In genomic region chr3:95668589-95669308, GRCm38 (mm10) we compare ENCODE assay signal across 8 mouse cellular contexts. TPM values are rescaled to one million over a fixed set of nuclear protein-coding genes. Genes with fewer than 3 reads are reported as not detected.
A peak's percentile ranks its signal among the peaks of the same experiment; 100 is the strongest.
DNase-seq lines count a peak whose midpoint lies in the region; ATAC-seq and TF ChIP-seq lines count a peak whose summit lies in the region.

No protein-coding gene starts in this region.

- no peak overlapping the region for H3K4me2 ChIP-seq in hindbrain, embryonic 12.5 days (replicated peaks)

- no peaks in the 10 kb centered on the region for H3K9me3 ChIP-seq in hindbrain, embryonic 12.5 days (replicated peaks)
- no peaks in the 10 kb centered on the region for H3K9me3 ChIP-seq in megakaryocyte, embryonic 14.5 days

- no peak overlapping the region for H3K9ac ChIP-seq in hindbrain, embryonic 12.5 days

- no peaks in the 10 kb centered on the region for H3K27me3 ChIP-seq in hindbrain, embryonic 12.5 days
- H3K27me3 ChIP-seq in megakaryocyte, embryonic 14.5 days (replicated peaks): no peaks in the 10 kb centered on the region

- ATAC-seq in activated CD4-positive, CD25-positive, alpha-beta regulatory T cell, adult 4 months: peak; percentile 19
- ATAC-seq in hindbrain, embryonic 12.5 days (ENCODE audit: low FRiP score): no peak
- no peak for ATAC-seq in megakaryocyte-erythroid progenitor cell, adult 5-6 weeks (replicated peaks; ENCODE audit: low FRiP score, low TSS enrichment, poor library complexity, severe bottlenecking)

- WGBS in hindbrain, embryonic 12.5 days: 86% methylated on average over 7 of the region's 7 CpGs

- H3K4me3 ChIP-seq in layer of hippocampus, adult 2 months: no peak overlapping the region
- no peak overlapping the region for H3K4me3 ChIP-seq in hindbrain, embryonic 12.5 days
- H3K4me3 ChIP-seq in megakaryocyte, embryonic 14.5 days (replicated peaks): peak overlapping the region; percentile 81

- peaks cover 47% of the 10 kb centered on the region for H3K36me3 ChIP-seq in hindbrain, embryonic 12.5 days
- H3K36me3 ChIP-seq in megakaryocyte, embryonic 14.5 days (replicated peaks; ENCODE audit: low read length): peaks cover 77% of the 10 kb centered on the region

- peaks cover 42% of the 10 kb centered on the region for H3K4me1 ChIP-seq in hindbrain, embryonic 12.5 days
- H3K4me1 ChIP-seq in megakaryocyte, embryonic 14.5 days: peaks cover 96% of the 10 kb centered on the region

- peak overlapping the region; percentile 74 for H3K27ac ChIP-seq in layer of hippocampus, adult 2 months
- peak overlapping the region; percentile 78; the same call in 1 of the 2 replicates for H3K27ac ChIP-seq in hindbrain, embryonic 12.5 days

- DNase-seq in layer of hippocampus, adult 2 months (ENCODE audit: low spot score in 2 of 2): no peak
- DNase-seq in layer of hippocampus, postnatal 25 days (ENCODE audit: extremely low spot score in 1 of 2, low spot score in 1 of 2): no peak
- no peak for DNase-seq in right cerebral cortex, postnatal 14 days
- no peak for DNase-seq in gastrocnemius, adult 18-20 months (ENCODE audit: low spot score)

- no peak for TF ChIP-seq CTCF in layer of hippocampus, adult 2 months (conservative IDR thresholded peaks at IDR 0.05)

RNA-seq across cellular contexts. Expression of gene Mcl1, which starts 10.2 kb away (rescaled TPM):
- total RNA-seq in layer of hippocampus, adult 2 months (2021): 10 to 100 TPM; 49.6 to 55.2 TPM
- total RNA-seq in layer of hippocampus, postnatal 25 days (2021): 10 to 100 TPM; 54.6 to 61.6 TPM
- polyA plus RNA-seq in activated CD4-positive, CD25-positive, alpha-beta regulatory T cell, adult 4 months (2017; shearing (Covaris generic)): 10 to 100 TPM; 62.9 to 76.7 TPM
- 86.4 TPM in 2 replicates for polyA plus RNA-seq in hindbrain, embryonic 12.5 days (2016; fragmentation: Nextera tagmentation; extraction: Ambion mirVana)
- polyA plus RNA-seq in megakaryocyte, embryonic 14.5 days (2012; ENCODE audit: insufficient read depth, low replicate concordance): 222 and 245 TPM in 2 replicates
- 76.0 and 78.6 TPM in 2 replicates for total RNA-seq in megakaryocyte-erythroid progenitor cell, adult 5-6 weeks (2014; fragmentation: Nextera tagmentation)
- 107 and 132 TPM in 2 replicates for total RNA-seq in megakaryocyte-erythroid progenitor cell, adult 5-6 weeks (2017)
- total RNA-seq in gastrocnemius, adult 18-20 months (2021): 10 to 100 TPM; 96.0 to 99.4 TPM

RNA-seq across cellular contexts. Expression of gene Adamtsl4, which starts 19.0 kb away (rescaled TPM):
- total RNA-seq in layer of hippocampus, adult 2 months (2021): 1 to 10 TPM; 7.0 to 7.9 TPM
- 1 to 10 TPM; 3.7 to 4.0 TPM for total RNA-seq in layer of hippocampus, postnatal 25 days (2021)
- polyA plus RNA-seq in activated CD4-positive, CD25-positive, alpha-beta regulatory T cell, adult 4 months (2017; shearing (Covaris generic)): 1 to 10 TPM; 3.2 to 3.5 TPM
- polyA plus RNA-seq in hindbrain, embryonic 12.5 days (2016; fragmentation: Nextera tagmentation; extraction: Ambion mirVana): 0.65 and 1.2 TPM in 2 replicates
- polyA plus RNA-seq in megakaryocyte, embryonic 14.5 days (2012; ENCODE audit: insufficient read depth, low replicate concordance): 0.83 TPM in 1 of 2 replicates, not detected in the other
- 0.20 TPM in 1 of 2 replicates, not detected in the other for total RNA-seq in megakaryocyte-erythroid progenitor cell, adult 5-6 weeks (2014; fragmentation: Nextera tagmentation)
- not detected in 2 replicates for total RNA-seq in megakaryocyte-erythroid progenitor cell, adult 5-6 weeks (2017)
- 10 to 100 TPM; 25.9 to 30.8 TPM for total RNA-seq in gastrocnemius, adult 18-20 months (2021)

RNA-seq across cellular contexts. Expression of gene Ensa, which starts 44.0 kb away (rescaled TPM):
- 100 to 1,000 TPM; 302 to 322 TPM for total RNA-seq in layer of hippocampus, adult 2 months (2021)
- total RNA-seq in layer of hippocampus, postnatal 25 days (2021): 100 to 1,000 TPM; 298 to 321 TPM
- polyA plus RNA-seq in activated CD4-positive, CD25-positive, alpha-beta regulatory T cell, adult 4 months (2017; shearing (Covaris generic)): 10 to 100 TPM; 67.7 to 82.4 TPM
- polyA plus RNA-seq in hindbrain, embryonic 12.5 days (2016; fragmentation: Nextera tagmentation; extraction: Ambion mirVana): 91.3 and 97.5 TPM in 2 replicates
- 21.1 and 41.0 TPM in 2 replicates for polyA plus RNA-seq in megakaryocyte, embryonic 14.5 days (2012; ENCODE audit: insufficient read depth, low replicate concordance)
- 38.7 and 39.4 TPM in 2 replicates for total RNA-seq in megakaryocyte-erythroid progenitor cell, adult 5-6 weeks (2014; fragmentation: Nextera tagmentation)
- total RNA-seq in megakaryocyte-erythroid progenitor cell, adult 5-6 weeks (2017): 64.8 and 65.4 TPM in 2 replicates
- 100 to 1,000 TPM in 1 of 2 experiments, 10 to 100 TPM in 1; 95.9 to 106 TPM for total RNA-seq in gastrocnemius, adult 18-20 months (2021)
